Mouse (Mus musculus) CH12.LX (cell line): ENCODE results near the gene Sugct. TPM values are rescaled to one million over a fixed set of nuclear protein-coding genes. Genes with fewer than 3 reads are reported as not detected.

ENCODE experiments used
- DNase-seq: peaks from one replicate; pipeline ENCODE4 v3.0.0-alpha.2; 2013; ENCODE audit errors: extremely low read depth
- H3K27ac ChIP-seq: 2 replicates; pipeline ENCODE4 v1.5.1; 2012; ENCODE audit warnings: low read depth, mild to moderate bottlenecking, control low read depth, moderate library complexity; ENCODE audit not compliant: insufficient read depth
- H3K27me3 ChIP-seq: replicated peaks from 2 replicates; pipeline ENCODE3; 2012; ENCODE audit warnings: inconsistent platforms
- H3K36me3 ChIP-seq, 2 experiments: replicated peaks in 1 of 2; 2 replicates each; pipeline versions ENCODE3 to v1.6.1; 2012; ENCODE audit warnings: inconsistent platforms in 1 of 2, low read length in 1 of 2, mild to moderate bottlenecking in 1 of 2, mixed read lengths in 1 of 2, moderate library complexity in 1 of 2; ENCODE audit not compliant: control insufficient read depth in 1 of 2, insufficient read depth in 1 of 2
- H3K4me1 ChIP-seq, 2 experiments: 2 replicates each; pipeline ENCODE4 v1.6.1; 2012; ENCODE audit warnings: inconsistent platforms in 1 of 2, moderate library complexity in 1 of 2; ENCODE audit not compliant: insufficient read depth in 2 of 2, control insufficient read depth in 1 of 2
- H3K4me2 ChIP-seq: 2 replicates; pipeline ENCODE4 v1.6.1; 2012; ENCODE audit warnings: low read depth, mild to moderate bottlenecking, control low read depth; ENCODE audit not compliant: poor library complexity, insufficient read depth, severe bottlenecking
- H3K4me3 ChIP-seq, 3 experiments: fragments of 150-350 bp in 1 of 3; sonication (generic) in 1 of 3; replicated peaks in 1 of 3; 2 replicates each; pipeline versions ENCODE3 to v1.5.1; 2011 to 2012; ENCODE audit warnings: low read depth in 2 of 3, low read length in 2 of 3, mild to moderate bottlenecking in 2 of 3, moderate library complexity in 2 of 3, control low read depth in 1 of 3, improper control_type of control experiment in 1 of 3, inconsistent platforms in 1 of 3, mixed read lengths in 1 of 3; ENCODE audit not compliant: poor library complexity in 1 of 3
- H3K79me2 ChIP-seq: replicated peaks from 2 replicates; pipeline ENCODE4 v1.6.1; 2012; ENCODE audit warnings: mild to moderate bottlenecking, moderate library complexity; ENCODE audit not compliant: control insufficient read depth, poor library complexity, insufficient read depth, severe bottlenecking; ENCODE audit errors: extremely low read depth
- H3K9ac ChIP-seq: 2 replicates; pipeline ENCODE4 v1.6.1; 2012; ENCODE audit warnings: low read depth, mild to moderate bottlenecking, control low read depth, moderate library complexity; ENCODE audit not compliant: insufficient read depth
- H3K9me3 ChIP-seq: replicated peaks from 2 replicates; pipeline ENCODE3; 2012; ENCODE audit warnings: low read length, inconsistent platforms, mixed read lengths
- BHLHE40 ChIP-seq: IDR thresholded peaks from 2 replicates; pipeline ENCODE4 v1.6.1; 2011; ENCODE audit warnings: mild to moderate bottlenecking, low read depth, low read length, improper control_type of control experiment
- CHD1 ChIP-seq: IDR thresholded peaks from 2 replicates; pipeline ENCODE4 v1.6.1; 2012; ENCODE audit warnings: low read depth, low read length, improper control_type of control experiment, inconsistent platforms
- CHD2 ChIP-seq: IDR thresholded peaks from 2 replicates; pipeline ENCODE4 v1.6.1; 2011; ENCODE audit warnings: low read length, improper control_type of control experiment
- ETS1 ChIP-seq: conservative IDR thresholded peaks from 2 replicates; pipeline ENCODE4 v1.6.1; 2012; ENCODE audit warnings: low read depth, mild to moderate bottlenecking, inconsistent platforms, low read length, improper control_type of control experiment, moderate library complexity
- GABPA ChIP-seq: IDR thresholded peaks from 2 replicates; pipeline ENCODE4 v1.6.1; 2012; ENCODE audit warnings: low read depth, low read length, improper control_type of control experiment, inconsistent platforms; ENCODE audit not compliant: insufficient replicate concordance
- HCFC1 ChIP-seq: IDR thresholded peaks from 2 replicates; pipeline ENCODE4 v1.6.1; 2012; ENCODE audit warnings: low read depth, mild to moderate bottlenecking, inconsistent platforms, low read length, improper control_type of control experiment
- IRF4 ChIP-seq: IDR thresholded peaks from 2 replicates; pipeline ENCODE4 v1.6.1; 2014; ENCODE audit warnings: low read depth, mild to moderate bottlenecking, inconsistent platforms, low read length, improper control_type of control experiment
- KAT2A ChIP-seq: IDR thresholded peaks from 2 replicates; pipeline ENCODE4 v1.6.1; 2012; ENCODE audit warnings: low read length, improper control_type of control experiment, inconsistent platforms; ENCODE audit not compliant: insufficient replicate concordance
- MAFK ChIP-seq: IDR thresholded peaks from 2 replicates; pipeline ENCODE4 v1.6.1; 2011; ENCODE audit warnings: low read length, improper control_type of control experiment; ENCODE audit not compliant: insufficient replicate concordance
- MAX ChIP-seq: IDR thresholded peaks from 2 replicates; pipeline ENCODE4 v1.6.1; 2011; ENCODE audit warnings: low read length, improper control_type of control experiment
- MAZ ChIP-seq: IDR thresholded peaks from 2 replicates; pipeline ENCODE4 v1.6.1; 2012; ENCODE audit warnings: low read depth, mild to moderate bottlenecking, inconsistent platforms, low read length, improper control_type of control experiment, moderate library complexity
- MEF2A ChIP-seq: IDR thresholded peaks from 2 replicates; pipeline ENCODE4 v1.6.1; 2014; ENCODE audit warnings: low read depth, mild to moderate bottlenecking, inconsistent platforms, low read length, improper control_type of control experiment, borderline replicate concordance
- MXI1 ChIP-seq: IDR thresholded peaks from 2 replicates; pipeline ENCODE4 v1.6.1; 2011; ENCODE audit warnings: mild to moderate bottlenecking, low read depth, low read length, improper control_type of control experiment
- NRF1 ChIP-seq: IDR thresholded peaks from 2 replicates; pipeline ENCODE4 v1.6.1; 2014; ENCODE audit warnings: low read depth, mild to moderate bottlenecking, inconsistent platforms, low read length, improper control_type of control experiment, moderate library complexity
- PAX5 ChIP-seq: IDR thresholded peaks from 2 replicates; pipeline ENCODE4 v1.6.1; 2012; ENCODE audit warnings: low read length, inconsistent platforms, mixed read lengths
- POLR2A ChIP-seq: IDR thresholded peaks from 2 replicates; pipeline ENCODE4 v1.6.1; 2011; ENCODE audit warnings: low read depth, mild to moderate bottlenecking, improper control_type of control experiment, low read length
- POLR2AphosphoS2 ChIP-seq: IDR thresholded peaks from 2 replicates; pipeline ENCODE4 v1.6.1; 2011; ENCODE audit warnings: low read depth, low read length, improper control_type of control experiment
- TBP ChIP-seq: conservative IDR thresholded peaks from 2 replicates; pipeline ENCODE4 v1.6.1; 2011; ENCODE audit warnings: low read depth, low read length, improper control_type of control experiment
- UBTF ChIP-seq: IDR thresholded peaks from 2 replicates; pipeline ENCODE4 v1.6.1; 2012; ENCODE audit warnings: low read depth, mild to moderate bottlenecking, inconsistent platforms, low read length, improper control_type of control experiment, moderate library complexity
- USF1 ChIP-seq: IDR thresholded peaks from 2 replicates; pipeline ENCODE4 v1.6.1; 2014; ENCODE audit warnings: low read depth, mild to moderate bottlenecking, inconsistent platforms, low read length, improper control_type of control experiment
- ZC3H11A ChIP-seq: IDR thresholded peaks from 2 replicates; pipeline ENCODE4 v1.6.1; 2012; ENCODE audit warnings: low read depth, mild to moderate bottlenecking, inconsistent platforms, low read length, improper control_type of control experiment
- ZKSCAN1 ChIP-seq: IDR thresholded peaks from 2 replicates; pipeline ENCODE4 v1.6.1; 2012; ENCODE audit warnings: low read depth, inconsistent platforms, low read length, improper control_type of control experiment, borderline replicate concordance
- ZNF384 ChIP-seq: IDR thresholded peaks from 2 replicates; pipeline ENCODE4 v1.6.1; 2012; ENCODE audit warnings: low read depth, low read length, improper control_type of control experiment, inconsistent platforms
- dilution Hi-C: fragments of 300-500 bp; cut with MboI; formaldehyde crosslinking; loops from 2 replicates; pipeline ENCODE4 v1.14.3; 2020; ENCODE audit warnings: low sequenced_read_pairs; ENCODE audit not compliant: extremely low pct_unique_long_range_greater_than_20kb, extremely low pct_ligation_motif_present
- in situ Hi-C: fragments of 300-500 bp; cut with MboI; formaldehyde crosslinking; loops from 3 replicates; pipeline ENCODE4 v1.14.3; 2019; ENCODE audit warnings: low sequenced_read_pairs, low pct_ligation_motif_present, low pct_unique_long_range_greater_than_20kb, mixed read lengths
- polyA plus RNA-seq: library from polyadenylated mRNA; unstranded; fragments of >175 nt; gene quantifications from 2 replicates; pipeline ENCODE4 v1.2.1, GENCODE M21; 2012; ENCODE audit warnings: low read depth; ENCODE audit not compliant: insufficient read length
- total RNA-seq, 2 experiments: library from RNA; depleted of rRNA; stranded (reverse); fragments of 300-350 nt in 1 of 2; fragments of >200 nt in 1 of 2; gene quantifications; 2 replicates each; pipeline ENCODE4 v1.2.3; 2012 to 2014

Gene Sugct
- total and polyA plus RNA-seq, 3 experiments: 0.42 to 0.87 (median 0.56) TPM

GRCm38 (mm10) chr13:17165917-17166316 lies 529.4 kb downstream of the Sugct start:
- no peak for DNase-seq
- in situ Hi-C loops: no loop called here
- Histone ChIP-seq H3K27me3 (no peaks in the 10 kb centered on the region), H3K4me3 (no peak overlapping the region), H3K27ac (no peak overlapping the region), H3K4me1 (no peaks in the 10 kb centered on the region), H3K79me2 (no peaks in the 10 kb centered on the region), H3K36me3 (no peaks in the 10 kb centered on the region), H3K9ac (no peak overlapping the region), H3K4me2 (no peak overlapping the region), H3K9me3 (no peaks in the 10 kb centered on the region)
- TF ChIP-seq CHD2 (no peak), MAZ (no peak), POLR2AphosphoS2 (no peak), ETS1 (no peak), ZNF384 (no peak), IRF4 (no peak), POLR2A (no peak), ZKSCAN1 (no peak), USF1 (no peak), MAX (no peak), MXI1 (no peak), PAX5 (no peak), BHLHE40 (no peak)
- dilution Hi-C loops: no loop called here

GRCm38 (mm10) chr13:17164721-17165120 lies 530.6 kb downstream of the Sugct start:
- dilution Hi-C loops: no loop called here
- Histone ChIP-seq H3K4me2 (no peak overlapping the region), H3K4me3 (no peak overlapping the region), H3K27me3 (no peaks in the 10 kb centered on the region), H3K36me3 (no peaks in the 10 kb centered on the region), H3K9me3 (no peaks in the 10 kb centered on the region), H3K79me2 (no peaks in the 10 kb centered on the region), H3K9ac (no peak overlapping the region), H3K4me1 (no peaks in the 10 kb centered on the region)
- no peak for DNase-seq
- in situ Hi-C loops: no loop called here
- TF ChIP-seq POLR2A (no peak), ETS1 (no peak)
- TF ChIP-seq, all 38 proteins: peak for 0
- H3K27ac ChIP-seq: no peak overlapping the region

DNA sequence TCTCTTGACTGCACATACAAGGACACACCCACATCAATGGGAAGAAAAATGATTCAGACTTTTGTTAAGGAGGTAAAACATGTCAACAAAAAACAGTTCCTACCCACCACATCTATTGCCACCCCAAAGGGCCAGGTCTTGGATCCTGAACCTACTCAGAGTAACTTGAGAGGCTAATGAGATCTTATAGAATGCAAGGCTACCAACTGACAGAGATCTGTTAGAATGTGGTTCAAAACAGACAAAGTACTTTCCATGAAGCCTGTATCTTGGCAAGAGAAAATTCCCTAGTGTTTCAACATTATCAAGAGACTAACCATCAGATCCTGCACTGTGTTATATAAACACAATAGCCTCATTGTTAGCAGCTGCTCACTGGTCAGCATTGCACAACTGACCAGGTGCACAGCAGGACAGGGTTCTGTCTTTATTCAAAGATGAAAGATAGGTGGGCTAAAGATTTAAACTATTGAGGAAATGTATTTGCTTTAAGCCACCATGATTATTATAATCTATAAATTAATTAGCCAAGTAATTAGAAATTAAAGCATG lies 548.8 kb downstream of the Sugct start:
- Histone ChIP-seq H3K9me3 (no peaks in the 10 kb centered on the region), H3K4me1 (no peaks in the 10 kb centered on the region), H3K4me2 (no peak overlapping the region), H3K4me3 (no peak overlapping the region), H3K9ac (no peak overlapping the region), H3K79me2 (no peaks in the 10 kb centered on the region), H3K36me3 (no peaks in the 10 kb centered on the region), H3K27ac (no peak overlapping the region), H3K27me3 (no peaks in the 10 kb centered on the region)
- no peak for DNase-seq
- no peak for TF ChIP-seq PAX5
- no peak for TF ChIP-seq USF1
- no peak for TF ChIP-seq POLR2A
- no peak for TF ChIP-seq ZC3H11A
- no peak for TF ChIP-seq TBP
- no peak for TF ChIP-seq HCFC1
- no peak for TF ChIP-seq MEF2A
- TF ChIP-seq CHD1: no peak
- no peak for TF ChIP-seq GABPA
- no peak for TF ChIP-seq NRF1
- no peak for TF ChIP-seq UBTF
- no peak for TF ChIP-seq POLR2AphosphoS2
- TF ChIP-seq KAT2A: no peak
- no peak for TF ChIP-seq ZNF384
- TF ChIP-seq MAFK: no peak
- dilution Hi-C loops: no loop called here
- in situ Hi-C loops: no loop called here
